Mouse (Mus musculus) neutrophil, adult 83 days (primary cell): ENCODE results near the gene Tm7sf2. TPM values are rescaled to one million over a fixed set of nuclear protein-coding genes. Genes with fewer than 3 reads are reported as not detected.

Experiments
- total RNA-seq, 2 experiments: library from RNA; stranded (reverse); gene quantifications; one replicate each; pipeline ENCODE4 v1.2.4; 2023

The Tm7sf2 gene
- total RNA-seq, result 10 to 100 TPM in 1 of 2 experiments, 1 to 10 TPM in 1; 9.7 to 10.8 TPM

DNA sequence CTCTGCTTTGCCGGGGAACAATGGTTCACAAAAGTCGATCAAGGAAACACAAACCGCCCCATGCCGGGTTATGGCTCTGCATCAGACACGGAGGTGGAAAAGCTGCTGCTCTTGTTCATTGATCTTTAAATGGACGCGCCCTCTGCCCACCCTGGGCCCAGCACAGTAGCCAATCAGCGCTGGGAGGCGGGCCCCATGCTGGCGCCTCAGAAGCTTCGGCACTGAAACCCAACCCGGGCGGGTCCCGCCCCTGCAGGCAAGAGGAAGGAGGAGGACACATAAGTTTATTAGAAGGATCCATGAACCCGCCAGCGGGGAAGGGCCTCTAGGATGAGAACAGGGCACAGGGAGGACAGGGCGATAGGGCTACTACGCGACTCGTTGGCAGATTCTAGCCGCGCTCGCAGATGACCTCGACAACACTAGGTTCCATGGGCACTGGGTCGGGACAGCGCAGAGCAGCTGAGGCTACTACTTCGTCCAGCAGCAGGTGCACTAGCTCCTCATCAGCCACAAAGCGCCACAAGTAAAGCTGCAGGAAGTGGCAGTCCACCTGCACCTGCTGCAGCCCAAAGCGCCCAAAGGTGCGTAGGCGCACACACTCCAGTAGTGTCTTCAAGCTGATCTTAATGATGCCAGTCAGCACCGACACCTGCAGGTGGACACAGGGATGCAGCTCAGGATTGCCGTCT lies at the start of gene Tm7sf2:
Gene Tm7sf2 (minus strand): TSS at position 650 of the 692 bp plus-strand sequence.

DNA sequence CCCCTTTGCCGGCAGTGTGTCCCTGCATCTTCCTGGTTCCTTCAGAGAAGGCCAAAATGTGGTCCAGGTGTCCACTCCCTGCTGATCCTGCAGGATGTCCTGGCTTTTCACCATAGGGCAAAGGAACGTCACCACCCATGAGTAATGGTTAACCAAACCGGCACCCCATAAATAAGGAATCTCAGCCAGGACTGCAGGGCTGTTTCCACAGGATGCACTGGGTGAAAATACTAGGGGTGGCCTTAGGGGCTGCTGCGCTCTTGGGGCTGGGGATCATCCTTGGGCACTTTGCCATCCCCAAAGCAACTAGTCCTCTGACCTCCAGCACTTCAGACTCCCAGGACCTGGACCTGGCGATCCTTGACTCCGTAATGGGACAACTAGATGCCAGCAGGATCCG lies 37.4 kb upstream of the Tm7sf2 start, which contains the start of gene Naaladl1:
Gene Naaladl1 (plus strand): TSS at position 197 of the 400 bp plus-strand sequence.

GRCm38 (mm10) chr19:6094119-6094518 lies 25.9 kb upstream of the Tm7sf2 start, which contains the start of gene AC131692.1:
Gene AC131692.1 (plus strand): TSS chr19:6094419.

GRCm38 (mm10) chr19:6084478-6085248 lies 16.5 kb upstream of the Tm7sf2 start, which contains the start of the genes Zfpl1 and Cdca5:
Gene Zfpl1 (minus strand): TSS chr19:6084956.
Gene Cdca5 (plus strand): TSS chr19:6084983.

DNA sequence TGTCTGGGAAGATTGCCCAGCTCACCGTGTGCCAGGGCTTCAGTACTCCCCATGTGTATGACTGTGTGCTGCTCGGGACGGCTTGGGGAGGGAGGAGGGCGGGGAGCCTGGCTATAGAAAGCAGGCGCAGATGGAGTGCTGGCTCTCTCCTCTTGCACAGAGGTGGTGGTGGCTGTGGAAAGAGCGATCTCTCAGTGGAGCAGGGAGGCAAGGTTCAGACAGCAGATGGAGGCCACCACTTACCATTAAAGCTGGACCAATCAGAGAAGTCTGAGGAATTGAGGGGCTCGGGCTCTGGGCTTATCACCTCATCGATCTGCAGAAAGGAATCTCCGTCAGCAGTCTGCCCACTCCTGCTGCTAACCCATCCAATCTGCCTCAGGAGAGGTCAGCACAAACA lies 14.0 kb upstream of the Tm7sf2 start, which contains the start of gene Gm28374:
Gene Gm28374 (minus strand): TSS at position 101 of the 400 bp plus-strand sequence.

DNA sequence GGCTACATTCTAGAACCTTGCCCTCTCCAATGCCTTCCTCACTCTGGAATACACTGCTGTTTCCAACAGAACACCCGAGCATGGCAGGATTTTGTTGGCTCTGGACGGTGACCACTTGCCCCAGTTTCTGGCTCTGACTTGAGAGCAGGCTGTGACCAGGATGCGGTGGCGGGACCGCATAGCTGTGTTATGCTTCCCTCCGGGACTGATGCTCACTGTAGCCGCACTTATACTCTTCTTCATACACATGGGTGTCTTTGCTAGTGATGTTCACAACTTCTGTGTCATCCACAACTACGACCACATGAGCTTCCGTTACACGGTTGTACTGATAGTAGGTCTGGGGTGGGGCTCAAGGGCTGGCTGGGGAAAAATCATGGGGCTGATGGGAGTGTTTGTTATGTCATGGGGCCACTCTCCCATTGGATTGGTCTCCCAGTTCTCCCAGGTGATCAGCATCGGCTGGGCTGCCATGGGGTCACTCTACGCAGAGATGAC lies 11.9 kb upstream of the Tm7sf2 start, which contains the start of gene Tmem262:
Gene Tmem262 (plus strand): TSS at position 51 of the 498 bp plus-strand sequence.

DNA sequence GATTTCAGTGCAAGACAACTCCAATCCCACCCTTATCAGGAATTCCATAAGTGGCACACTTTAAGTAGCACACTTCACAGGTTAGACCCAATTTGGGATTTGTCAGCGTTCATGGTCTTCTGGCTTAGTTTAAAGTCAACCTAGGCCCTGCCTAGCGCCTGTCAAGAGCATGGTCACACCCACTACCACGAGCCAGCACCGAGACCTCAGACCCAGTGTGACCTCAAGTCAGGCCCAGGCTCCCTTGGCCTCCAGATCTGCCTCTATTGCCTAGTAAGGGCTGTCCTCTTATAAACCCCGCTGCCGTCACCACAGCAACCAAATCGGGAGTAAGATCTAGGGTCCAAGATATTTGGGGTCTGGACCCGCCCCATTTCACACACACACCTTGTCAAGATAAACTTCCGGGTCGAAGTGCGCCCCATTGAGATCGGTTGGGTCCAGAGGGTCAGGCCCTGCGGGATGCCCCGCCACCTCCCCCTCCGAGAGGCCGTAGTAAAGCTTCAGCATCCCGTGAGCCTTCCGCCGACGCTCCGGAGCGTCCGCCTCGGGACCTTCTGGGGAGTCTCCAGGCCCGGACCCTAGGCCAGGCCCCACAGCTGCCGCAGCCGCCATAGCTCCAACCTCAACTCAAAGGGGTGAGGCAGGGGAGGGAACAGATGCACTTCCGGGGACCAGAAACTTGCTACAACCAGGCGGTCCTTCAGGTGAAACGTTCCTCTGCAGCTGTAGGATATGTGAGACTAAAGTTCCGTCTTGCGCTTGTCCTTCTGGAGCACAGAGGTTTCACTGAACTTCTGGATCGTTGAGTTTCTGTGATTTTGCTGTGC lies 8.6 kb upstream of the Tm7sf2 start, which contains the start of gene Vps51:
Gene Vps51 (minus strand): TSS at position 668 of the 830 bp plus-strand sequence.

GRCm38 (mm10) chr19:6061021-6061533 lies 7.1 kb downstream of the Tm7sf2 start, which contains the start of gene Znhit2:
Gene Znhit2 (plus strand): TSS chr19:6061192.

DNA sequence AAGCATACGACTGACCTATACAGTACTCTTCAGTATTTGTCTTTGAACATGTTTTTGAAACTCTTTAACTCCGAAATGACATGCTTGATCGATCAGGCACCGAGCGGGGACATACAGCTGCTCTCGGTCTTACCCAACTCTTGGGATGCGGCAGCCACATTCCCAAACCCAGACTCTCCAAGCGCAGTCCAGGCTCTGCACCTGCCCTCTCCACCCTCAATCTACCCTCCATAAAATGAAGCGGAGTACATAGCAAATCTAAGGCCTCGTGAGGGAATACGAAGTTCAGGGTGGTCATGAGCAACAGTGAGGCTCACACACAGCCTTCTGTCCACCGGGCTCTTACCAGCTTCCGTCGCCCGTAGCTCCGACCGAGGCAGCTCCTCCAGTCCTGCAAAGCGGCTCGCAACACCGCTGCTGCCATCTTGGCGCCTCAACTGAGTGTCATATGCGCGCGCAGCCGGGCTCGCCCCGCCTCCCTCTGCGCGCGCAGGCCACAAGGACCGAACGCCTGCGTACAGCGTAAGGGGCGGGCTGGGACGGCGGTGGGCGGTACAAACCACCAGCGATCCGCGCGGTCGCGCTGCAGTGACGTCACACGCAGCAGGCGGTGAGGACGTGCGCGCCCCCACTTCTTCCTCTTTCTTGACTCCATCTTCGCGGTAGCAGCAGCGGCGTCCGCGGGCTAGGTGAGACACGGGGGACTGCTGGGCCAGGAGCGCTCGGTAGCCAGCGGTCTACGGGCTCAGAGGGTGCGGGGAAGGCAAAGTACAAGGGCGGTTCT lies 10.7 kb downstream of the Tm7sf2 start, which contains the start of the genes Mrpl49 and Fau:
Gene Mrpl49 (minus strand): TSS at position 473 of the 784 bp plus-strand sequence.
Gene Fau (plus strand): TSS at position 532 of the 784 bp plus-strand sequence.

DNA sequence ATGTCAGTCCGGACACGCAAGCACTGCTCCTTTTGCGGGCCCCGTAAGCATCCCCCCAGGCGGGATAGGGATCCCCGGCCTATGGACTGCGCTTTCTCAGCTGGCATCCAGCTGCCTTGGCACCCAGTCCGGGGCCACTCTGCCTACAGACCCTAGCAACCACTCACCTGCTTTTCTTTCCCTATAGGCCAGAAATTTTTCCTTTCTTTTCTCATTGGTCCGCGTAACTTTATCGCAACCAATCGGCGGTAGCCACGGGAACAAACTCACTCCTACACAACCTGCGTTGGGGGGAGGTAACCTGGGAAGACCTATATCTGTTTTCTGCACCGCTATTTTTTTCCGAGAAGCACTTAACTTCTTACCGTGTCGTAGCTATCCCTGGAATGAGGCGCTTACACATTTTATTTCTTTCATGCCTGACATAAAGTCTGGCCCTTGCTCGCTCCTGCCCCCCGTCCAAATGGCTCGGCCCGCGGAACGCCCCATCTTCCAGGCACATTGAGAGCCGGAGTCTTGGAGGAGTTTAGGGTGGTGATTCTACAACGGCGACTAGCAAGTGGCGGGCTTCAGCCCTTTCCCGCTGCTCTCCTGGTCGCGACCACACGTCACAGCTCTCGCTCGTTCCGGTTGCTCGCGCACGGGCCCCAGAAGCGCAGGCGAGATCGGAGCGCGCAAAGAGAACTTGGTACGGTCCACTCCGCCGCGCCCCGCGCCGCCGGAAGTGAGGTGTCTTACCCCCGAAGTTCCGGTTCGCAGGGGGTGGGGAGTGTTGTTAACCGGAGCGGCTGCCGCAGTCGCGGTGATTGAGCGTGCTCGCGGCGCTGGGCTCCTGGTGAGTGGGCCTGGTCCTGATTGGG lies 21.6 kb downstream of the Tm7sf2 start, which contains the start of gene Syvn1:
Gene Syvn1 (plus strand): TSS at position 283 of the 860 bp plus-strand sequence.

DNA sequence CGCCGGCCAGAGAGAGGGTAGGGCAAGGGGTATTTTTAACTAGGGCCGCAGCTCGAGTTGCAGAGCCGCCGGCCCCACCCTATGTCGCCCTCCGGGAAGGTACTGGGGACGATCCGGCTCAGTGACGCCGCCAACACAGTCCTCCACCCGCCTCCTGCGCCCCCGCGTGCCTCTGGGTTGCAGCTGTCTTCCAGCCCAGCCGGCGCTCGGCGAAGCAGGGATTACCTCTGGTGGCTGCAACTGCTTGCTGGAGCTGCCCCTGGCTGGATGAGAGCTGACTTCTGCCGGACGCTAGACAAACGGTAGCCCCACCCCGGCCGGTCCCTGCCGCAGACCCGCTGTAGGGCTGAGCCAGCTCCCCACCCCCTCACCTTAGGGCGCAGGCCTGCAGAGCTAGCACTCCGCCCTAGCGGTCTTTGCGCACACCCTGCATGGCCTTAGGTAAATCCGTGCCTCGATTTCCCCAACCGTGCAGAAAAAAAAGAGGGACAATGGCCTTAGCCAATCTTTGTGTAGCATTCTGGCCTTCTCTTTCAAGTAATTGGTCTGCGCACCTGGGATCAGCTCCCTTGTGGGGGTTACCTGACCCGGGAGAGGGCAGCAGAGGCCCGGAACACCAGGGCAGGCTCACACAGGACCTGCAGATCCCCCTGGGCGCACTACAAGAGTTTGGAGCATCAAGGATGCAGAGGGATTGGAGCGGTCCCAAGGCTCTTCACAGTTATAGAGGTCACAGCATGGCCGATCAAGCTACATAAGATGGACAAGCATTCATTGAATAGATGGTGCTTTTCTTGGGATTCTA lies 52.5 kb downstream of the Tm7sf2 start, which contains the start of gene Capn1:
Gene Capn1 (minus strand): TSS at position 387 of the 805 bp plus-strand sequence.

Other genes with a start within 250 kb of the Tm7sf2 start
- gene Frmd8, start 193.1 kb downstream of the Tm7sf2 start, total RNA-seq, result 10 to 100 TPM; 59.9 to 62.7 TPM
- gene Slc25a45, start 190.6 kb downstream of the Tm7sf2 start, total RNA-seq, result 10 to 100 TPM; 48.2 to 55.2 TPM
- 1 to 10 TPM; 2.4 to 3.3 TPM for gene Tigd3, start 174.2 kb downstream of the Tm7sf2 start, total RNA-seq
- gene Dpf2, start 155.4 kb downstream of the Tm7sf2 start, total RNA-seq, result 100 to 1,000 TPM; 106 to 111 TPM
- 1 to 10 TPM; 3.2 to 4.7 TPM for gene Cdc42ep2, start 143.6 kb downstream of the Tm7sf2 start, total RNA-seq
- gene Pola2, start 104.2 kb downstream of the Tm7sf2 start, total RNA-seq, result 10 to 100 TPM; 38.1 to 39.3 TPM
- gene Slc22a20, start 82.2 kb downstream of the Tm7sf2 start, total RNA-seq, result 1 to 10 TPM; 1.9 to 2.3 TPM
- 100 to 1,000 TPM; 242 to 264 TPM for gene Capn1, start 52.5 kb downstream of the Tm7sf2 start, total RNA-seq
- gene Syvn1, start 21.8 kb downstream of the Tm7sf2 start, total RNA-seq, result 10 to 100 TPM; 40.0 to 42.7 TPM
- gene Mrpl49, start 10.6 kb downstream of the Tm7sf2 start, total RNA-seq, result 10 to 100 TPM; 15.5 to 17.7 TPM
- 1,000 to 10,000 TPM; 1,500 to 1,520 TPM for gene Fau, start 10.5 kb downstream of the Tm7sf2 start, total RNA-seq
- gene Znhit2, start 7.2 kb downstream of the Tm7sf2 start, total RNA-seq, result 10 to 100 TPM; 11.3 to 13.7 TPM
- gene Vps51, start 8.9 kb upstream of the Tm7sf2 start, total RNA-seq, result 10 to 100 TPM; 71.2 to 76.9 TPM
- gene Tmem262, start 11.7 kb upstream of the Tm7sf2 start, total RNA-seq, result not detected
- not detected for gene Gm28374, start 13.9 kb upstream of the Tm7sf2 start, total RNA-seq
- gene Zfpl1, start 16.6 kb upstream of the Tm7sf2 start, total RNA-seq, result 10 to 100 TPM; 23.8 to 26.0 TPM
- 10 to 100 TPM; 31.2 to 31.6 TPM for gene Cdca5, start 16.6 kb upstream of the Tm7sf2 start, total RNA-seq
- 1 to 10 TPM; 1.2 to 2.0 TPM for gene AC131692.1, start 26.0 kb upstream of the Tm7sf2 start, total RNA-seq
- 1 to 10 TPM in 1 of 2 experiments, under 1 TPM in 1; 0.46 to 1.7 TPM for gene Naaladl1, start 37.4 kb upstream of the Tm7sf2 start, total RNA-seq
- gene Sac3d1, start 50.3 kb upstream of the Tm7sf2 start, total RNA-seq, result 1 to 10 TPM; 6.6 to 7.2 TPM
- 10 to 100 TPM; 11.3 to 14.2 TPM for gene Snx15, start 59.9 kb upstream of the Tm7sf2 start, total RNA-seq
- 1 to 10 TPM in 1 of 2 experiments, under 1 TPM in 1; 0.94 to 1.3 TPM for gene Batf2, start 72.6 kb upstream of the Tm7sf2 start, total RNA-seq
- gene Arl2, start 73.2 kb upstream of the Tm7sf2 start, total RNA-seq, result 10 to 100 TPM; 12.9 to 17.1 TPM
- gene Majin, start 116.0 kb upstream of the Tm7sf2 start, total RNA-seq, result not detected
- gene Gpha2, start 158.0 kb upstream of the Tm7sf2 start, total RNA-seq, result not detected
- 10 to 100 TPM; 18.7 to 20.3 TPM for gene Ppp2r5b, start 167.5 kb upstream of the Tm7sf2 start, total RNA-seq
- 100 to 1,000 TPM in 1 of 2 experiments, 10 to 100 TPM in 1; 88.4 to 104 TPM for gene Atg2a, start 173.3 kb upstream of the Tm7sf2 start, total RNA-seq
- 100 to 1,000 TPM; 198 to 207 TPM for gene Ehd1, start 208.4 kb upstream of the Tm7sf2 start, total RNA-seq
- 10 to 100 TPM in 1 of 2 experiments, 1 to 10 TPM in 1; 7.5 to 11.7 TPM for gene Cdc42bpg, start 238.1 kb upstream of the Tm7sf2 start, total RNA-seq